Mouse (Mus musculus): ENCODE data around the gene Steap3. TPM values are rescaled to one million over a fixed set of nuclear protein-coding genes. Genes with fewer than 3 reads are reported as not detected.

Gene Steap3
- polyA plus RNA-seq, 1 experiment from 2014 or later = 2.6 TPM

DNA sequence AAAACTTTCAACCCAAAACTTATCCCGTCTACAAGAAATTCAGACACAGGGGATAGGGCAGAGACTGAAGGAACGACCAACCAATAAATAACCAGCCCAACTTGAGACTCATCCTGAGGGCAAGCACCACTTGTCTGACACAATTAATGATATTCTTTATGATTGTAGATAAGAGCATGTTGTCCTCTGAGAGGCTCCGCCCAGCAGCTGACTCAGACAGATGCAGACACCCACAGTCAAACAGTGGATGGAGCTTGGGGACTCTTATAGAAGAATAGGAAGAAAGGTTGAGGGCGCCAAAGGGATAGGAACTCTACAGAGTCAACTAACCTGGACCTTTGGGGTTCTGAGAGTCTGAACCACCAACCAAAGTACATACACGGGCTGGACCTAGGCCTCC, 22.7 kb downstream of the Steap3 start:
- ATAC-seq (ENCODE audit: insufficient number of reproducible peaks, insufficient read depth, low FRiP score, low TSS enrichment) = no peak
- Histone ChIP-seq H3K27ac (no peak overlapping the region), H3K9me3 (no peaks in the 10 kb centered on the region), H3K9ac (no peak overlapping the region), H3K4me3 (no peak overlapping the region), H3K4me1 (no peaks in the 10 kb centered on the region), H3K36me3 (no peaks in the 10 kb centered on the region), H3K27me3 (no peaks in the 10 kb centered on the region), H3K4me2 (replicated peaks) (no peak overlapping the region)
- 90% methylated on average over 5 of the region's 5 CpGs for WGBS

- WGBS = 76% methylated on average over 5 of the region's 5 CpGs
- H3K4me3 ChIP-seq = no peak overlapping the region
- no peak overlapping the region for H3K27ac ChIP-seq
- H3K27me3 ChIP-seq = no peaks in the 10 kb centered on the region
- H3K4me2 ChIP-seq (replicated peaks) = no peak overlapping the region
- H3K4me1 ChIP-seq = no peaks in the 10 kb centered on the region
- no peaks in the 10 kb centered on the region for H3K36me3 ChIP-seq
- H3K9me3 ChIP-seq = no peaks in the 10 kb centered on the region
- no peak overlapping the region for H3K9ac ChIP-seq
- ATAC-seq (ENCODE audit: insufficient number of reproducible peaks, insufficient read depth, low FRiP score, low TSS enrichment) = no peak
Observed at GRCm38 (mm10) chr1:120248156-120248555, 24.3 kb downstream of the Steap3 start.

DNA sequence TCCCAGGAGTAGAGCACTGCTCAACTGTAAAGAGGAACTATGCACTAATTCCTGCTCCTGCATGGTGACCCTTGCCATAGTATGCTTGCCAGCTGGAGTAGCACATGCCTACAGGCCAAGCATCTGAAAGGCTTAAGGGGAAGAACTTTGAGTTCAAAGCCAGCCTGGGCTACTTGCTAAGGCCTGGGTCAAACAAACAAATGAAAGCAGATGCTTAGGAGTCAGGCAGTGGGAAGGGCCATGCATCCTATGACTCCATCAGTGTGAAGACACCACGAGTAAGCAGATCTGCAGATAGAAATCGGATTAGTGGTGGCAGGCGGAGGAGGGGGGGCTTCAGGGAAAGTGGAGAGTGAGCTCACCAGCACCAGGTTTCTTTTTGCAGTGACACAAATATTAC, 25.2 kb downstream of the Steap3 start:
- Histone ChIP-seq H3K27me3 (no peaks in the 10 kb centered on the region), H3K4me1 (no peaks in the 10 kb centered on the region), H3K9ac (no peak overlapping the region), H3K36me3 (no peaks in the 10 kb centered on the region), H3K9me3 (no peaks in the 10 kb centered on the region), H3K4me3 (no peak overlapping the region), H3K4me2 (replicated peaks) (no peak overlapping the region), H3K27ac (no peak overlapping the region)
- WGBS = 53% methylated on average over 3 of the region's 3 CpGs
- no peak for ATAC-seq (ENCODE audit: insufficient number of reproducible peaks, insufficient read depth, low FRiP score, low TSS enrichment)

- H3K27ac ChIP-seq = no peak overlapping the region
Observed at GRCm38 (mm10) chr1:120246946-120247345, 25.6 kb downstream of the Steap3 start.

DNA sequence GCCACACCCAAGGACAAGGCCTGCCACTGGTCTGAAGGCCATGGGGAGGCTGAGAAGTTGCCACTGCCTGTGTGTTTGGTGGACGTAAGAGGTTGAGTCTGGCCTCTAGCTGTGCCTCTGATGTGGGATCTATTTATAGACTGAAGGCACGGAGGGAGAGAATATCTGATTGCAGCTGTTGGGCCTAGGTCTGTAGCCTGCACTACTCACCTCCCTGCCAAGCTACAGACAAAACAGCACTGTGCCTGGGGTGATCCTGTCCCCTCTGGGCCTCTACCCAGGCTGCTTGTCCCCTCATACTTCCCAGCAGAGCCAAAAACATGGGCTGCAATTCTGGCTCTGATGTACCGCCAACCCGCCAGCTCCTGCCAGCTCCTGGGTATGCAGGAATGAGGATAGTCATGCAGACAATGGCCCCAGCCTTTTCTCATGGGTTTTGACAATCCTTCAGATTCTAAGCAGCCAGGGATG, 26.8 kb downstream of the Steap3 start:
- 49% methylated on average over 4 of the region's 4 CpGs for WGBS
- H3K4me3 ChIP-seq = no peak overlapping the region
- H3K27me3 ChIP-seq = no peaks in the 10 kb centered on the region
- no peak for ATAC-seq (ENCODE audit: insufficient number of reproducible peaks, insufficient read depth, low FRiP score, low TSS enrichment)
- H3K4me2 ChIP-seq (replicated peaks) = no peak overlapping the region
- no peak overlapping the region for H3K27ac ChIP-seq
- H3K9me3 ChIP-seq = no peaks in the 10 kb centered on the region
- no peak overlapping the region for H3K9ac ChIP-seq
- H3K4me1 ChIP-seq = no peaks in the 10 kb centered on the region
- H3K36me3 ChIP-seq = no peaks in the 10 kb centered on the region

More at GRCm38 (mm10) chr1:120246946-120247345, 25.6 kb downstream of the Steap3 start:
- H3K36me3 ChIP-seq = no peaks in the 10 kb centered on the region
- H3K27me3 ChIP-seq = no peaks in the 10 kb centered on the region
- no peak overlapping the region for H3K4me2 ChIP-seq (replicated peaks)
- no peak overlapping the region for H3K4me3 ChIP-seq
- no peaks in the 10 kb centered on the region for H3K9me3 ChIP-seq
- no peak for ATAC-seq (ENCODE audit: insufficient number of reproducible peaks, insufficient read depth, low FRiP score, low TSS enrichment)
- WGBS = 95% methylated on average over 8 of the region's 8 CpGs
- H3K9ac ChIP-seq = no peak overlapping the region
- H3K4me1 ChIP-seq = no peaks in the 10 kb centered on the region

DNA sequence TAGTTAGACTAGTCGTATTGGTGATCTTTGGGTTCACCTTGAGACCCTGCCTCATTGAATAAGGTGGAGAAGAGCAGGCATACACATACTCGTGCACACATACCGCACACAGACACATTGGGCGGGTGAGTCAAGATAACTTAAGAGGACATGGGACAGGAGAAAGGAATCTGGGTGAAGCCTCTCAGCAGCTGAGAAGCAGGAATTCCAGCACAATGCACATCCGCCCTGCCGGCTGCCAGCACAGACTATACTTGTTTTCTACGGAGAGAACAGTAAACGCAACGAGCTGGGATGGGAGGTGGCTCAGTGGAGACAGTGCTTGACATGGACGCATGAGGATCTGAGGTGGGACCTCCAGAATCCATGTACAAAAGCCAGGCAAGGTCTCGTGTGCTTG, 27.9 kb downstream of the Steap3 start:
- no peak overlapping the region for H3K4me2 ChIP-seq (replicated peaks)
- H3K27ac ChIP-seq = no peak overlapping the region
- H3K4me1 ChIP-seq = no peaks in the 10 kb centered on the region
- ATAC-seq (ENCODE audit: insufficient number of reproducible peaks, insufficient read depth, low FRiP score, low TSS enrichment) = no peak
- H3K4me3 ChIP-seq = no peak overlapping the region
- H3K36me3 ChIP-seq = no peaks in the 10 kb centered on the region
- no peak overlapping the region for H3K9ac ChIP-seq
- no peaks in the 10 kb centered on the region for H3K9me3 ChIP-seq
- H3K27me3 ChIP-seq = no peaks in the 10 kb centered on the region
- WGBS = 88% methylated on average over 11 of the region's 11 CpGs

DNA sequence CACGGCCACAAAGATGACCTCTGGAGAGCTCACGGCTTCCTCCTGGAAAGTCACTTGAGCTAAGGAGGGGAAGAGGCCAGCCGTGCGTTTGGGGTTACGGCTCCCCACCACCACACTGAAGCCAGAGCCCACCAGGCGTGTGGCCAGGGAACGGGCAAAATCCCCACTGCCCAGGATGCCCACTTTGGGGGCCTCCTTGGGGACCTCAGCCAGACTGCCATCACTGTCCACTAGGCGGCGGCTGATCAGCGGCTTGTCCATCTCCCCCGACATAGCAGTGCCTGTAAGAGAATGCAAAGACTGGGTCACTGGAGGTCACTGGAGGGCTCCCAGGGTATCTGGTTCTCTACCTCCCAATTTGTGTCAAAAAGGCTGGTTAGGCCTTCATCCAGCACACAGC, 28.5 kb downstream of the Steap3 start:
- Histone ChIP-seq H3K27ac (no peak overlapping the region), H3K9ac (no peak overlapping the region), H3K4me2 (replicated peaks) (no peak overlapping the region), H3K36me3 (no peaks in the 10 kb centered on the region), H3K27me3 (no peaks in the 10 kb centered on the region), H3K4me3 (no peak overlapping the region), H3K9me3 (no peaks in the 10 kb centered on the region), H3K4me1 (no peaks in the 10 kb centered on the region)
- no peak for ATAC-seq (ENCODE audit: insufficient number of reproducible peaks, insufficient read depth, low FRiP score, low TSS enrichment)
- 79% methylated on average over 11 of the region's 11 CpGs for WGBS

GRCm38 (mm10) chr1:120237068-120237467, 35.4 kb downstream of the Steap3 start:
- no peaks in the 10 kb centered on the region for H3K36me3 ChIP-seq
- no peak overlapping the region for H3K4me2 ChIP-seq (replicated peaks)
- H3K4me1 ChIP-seq = no peaks in the 10 kb centered on the region
- H3K4me3 ChIP-seq = no peak overlapping the region
- WGBS = 72% methylated on average over 1 of the region's 1 CpGs
- no peak for ATAC-seq (ENCODE audit: insufficient number of reproducible peaks, insufficient read depth, low FRiP score, low TSS enrichment)
- no peak overlapping the region for H3K27ac ChIP-seq
- H3K9me3 ChIP-seq = no peaks in the 10 kb centered on the region
- no peaks in the 10 kb centered on the region for H3K27me3 ChIP-seq
- no peak overlapping the region for H3K9ac ChIP-seq

DNA sequence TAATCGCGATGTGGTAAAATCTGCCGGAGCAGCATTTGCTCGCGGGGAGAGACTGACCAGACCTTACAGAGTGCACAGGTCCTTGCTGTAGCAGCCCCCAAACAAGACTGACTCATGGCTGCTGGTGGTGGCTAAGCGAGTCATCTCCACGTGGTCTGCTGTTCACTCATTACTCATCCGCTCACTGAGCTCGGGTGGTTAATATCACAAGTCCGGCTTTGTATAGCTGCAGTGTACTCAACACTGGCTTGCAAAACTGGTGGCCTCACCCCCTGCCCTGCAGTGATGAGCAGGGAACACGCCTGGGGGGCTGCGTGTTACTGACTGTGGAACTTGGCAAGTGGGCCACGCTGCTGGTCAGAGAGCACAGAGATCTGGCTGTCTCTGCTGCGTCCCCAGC, 36.1 kb downstream of the Steap3 start:
- H3K27me3 ChIP-seq = no peaks in the 10 kb centered on the region
- no peak overlapping the region for H3K27ac ChIP-seq
- no peaks in the 10 kb centered on the region for H3K36me3 ChIP-seq
- H3K4me1 ChIP-seq = 0 out of 2 replicates have a peak, but pooled peaks cover 3% of the 10 kb centered on the region
- WGBS = 86% methylated on average over 14 of the region's 14 CpGs
- no peak overlapping the region for H3K4me2 ChIP-seq (replicated peaks)
- H3K9me3 ChIP-seq = no peaks in the 10 kb centered on the region
- no peak for ATAC-seq (ENCODE audit: insufficient number of reproducible peaks, insufficient read depth, low FRiP score, low TSS enrichment)
- no peak overlapping the region for H3K9ac ChIP-seq
- no peak overlapping the region for H3K4me3 ChIP-seq

GRCm38 (mm10) chr1:120235631-120236215, 36.8 kb downstream of the Steap3 start:
- WGBS = 90% methylated on average over 6 of the region's 6 CpGs
- 0 out of 2 replicates have a peak, but pooled peaks cover 3% of the 10 kb centered on the region for H3K4me1 ChIP-seq
- ATAC-seq (ENCODE audit: insufficient number of reproducible peaks, insufficient read depth, low FRiP score, low TSS enrichment) = no peak
- no peaks in the 10 kb centered on the region for H3K36me3 ChIP-seq
- no peaks in the 10 kb centered on the region for H3K27me3 ChIP-seq
- no peak overlapping the region for H3K9ac ChIP-seq
- H3K4me2 ChIP-seq (replicated peaks) = no peak overlapping the region
- H3K27ac ChIP-seq = no peak overlapping the region
- no peak overlapping the region for H3K4me3 ChIP-seq
- H3K9me3 ChIP-seq = no peaks in the 10 kb centered on the region

DNA sequence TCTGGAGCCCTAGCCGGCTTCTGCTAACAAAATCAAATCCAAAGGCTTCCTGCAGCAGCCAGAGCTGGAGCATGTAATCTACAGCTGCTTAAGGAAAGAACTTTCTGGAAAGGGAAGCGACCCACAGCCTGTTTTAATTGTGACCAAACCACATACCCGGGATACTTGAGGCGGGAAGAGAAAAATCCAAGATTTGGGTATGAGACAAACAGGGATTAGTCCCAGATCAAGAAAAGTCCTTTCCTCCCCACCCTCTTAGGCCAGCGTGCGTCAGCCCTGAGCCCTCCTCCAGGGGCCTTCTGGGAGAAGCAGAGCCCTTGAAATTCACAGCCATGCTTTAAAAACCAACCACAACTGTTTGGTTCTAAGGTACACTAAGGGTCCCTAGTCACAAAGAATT, 40.3 kb downstream of the Steap3 start:
- H3K9me3 ChIP-seq = no peaks in the 10 kb centered on the region
- H3K27me3 ChIP-seq = no peaks in the 10 kb centered on the region
- H3K4me2 ChIP-seq (replicated peaks) = no peak overlapping the region
- no peak overlapping the region for H3K27ac ChIP-seq
- no peaks in the 10 kb centered on the region for H3K36me3 ChIP-seq
- ATAC-seq (ENCODE audit: insufficient number of reproducible peaks, insufficient read depth, low FRiP score, low TSS enrichment) = no peak
- 0 out of 2 replicates have a peak, but pooled peaks cover 3% of the 10 kb centered on the region for H3K4me1 ChIP-seq
- no peak overlapping the region for H3K9ac ChIP-seq
- H3K4me3 ChIP-seq = no peak overlapping the region
- 49% methylated on average over 6 of the region's 6 CpGs for WGBS

DNA sequence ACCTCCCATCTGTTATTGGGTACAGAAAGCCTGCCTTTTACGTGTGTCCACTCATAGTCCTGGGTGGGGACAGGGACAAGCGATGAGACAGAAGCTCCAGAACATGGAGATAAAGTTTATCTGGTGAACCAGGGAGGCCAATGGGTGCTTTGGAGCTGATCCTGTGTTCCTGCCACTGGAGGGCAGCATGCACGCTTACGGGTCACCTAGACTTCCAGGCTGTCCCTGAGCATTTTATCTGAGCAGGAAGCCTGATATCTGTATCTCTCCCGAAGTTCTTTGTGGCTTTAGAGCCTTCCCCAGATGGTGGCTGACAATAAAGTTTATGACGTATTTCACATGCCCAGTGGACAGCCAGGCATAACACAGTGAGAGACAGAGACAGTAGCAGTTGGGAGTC, 41.2 kb downstream of the Steap3 start:
- no peak overlapping the region for H3K4me2 ChIP-seq (replicated peaks)
- no peak overlapping the region for H3K4me3 ChIP-seq
- H3K4me1 ChIP-seq = 0 out of 2 replicates have a peak, but pooled peaks cover 3% of the 10 kb centered on the region
- no peaks in the 10 kb centered on the region for H3K27me3 ChIP-seq
- H3K9ac ChIP-seq = no peak overlapping the region
- no peaks in the 10 kb centered on the region for H3K36me3 ChIP-seq
- H3K27ac ChIP-seq = no peak overlapping the region
- H3K9me3 ChIP-seq = no peaks in the 10 kb centered on the region
- no peak for ATAC-seq (ENCODE audit: insufficient number of reproducible peaks, insufficient read depth, low FRiP score, low TSS enrichment)
- WGBS = 41% methylated on average over 6 of the region's 6 CpGs

All from embryonic facial prominence, embryonic 12.5 days (tissue).